In the genomic region with DNA sequence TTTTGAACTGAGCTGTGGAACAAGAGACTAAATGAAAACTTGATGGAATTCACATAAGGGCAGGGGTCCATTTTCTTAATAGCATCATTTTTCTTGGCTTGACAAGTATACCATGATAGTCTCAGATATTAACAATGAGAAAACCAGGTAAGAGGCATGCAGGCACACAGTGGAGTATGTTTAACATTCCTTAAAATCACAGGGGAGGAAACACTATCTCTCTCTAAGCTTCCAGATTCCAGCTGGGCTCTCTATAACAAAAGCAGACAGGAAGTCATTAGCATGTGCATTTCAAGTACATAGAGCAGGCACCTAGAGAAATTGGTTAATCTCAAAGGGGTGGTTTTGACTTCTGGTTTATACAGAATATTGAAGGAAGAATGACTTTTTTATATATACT, we compare ENCODE assay signal across 11 mouse cellular contexts.
"Had no signal": no experiment of that assay in that cellular context is flagged by ENCODE, and none has a peak within 500 bp of the region (broad histone marks: within the 10 kb centered on the region; RNA-seq: fewer than 3 reads in every experiment).

No protein-coding gene starts in this region.

- DNase-seq: kidney, adult 18-20 months; kidney, postnatal 25 days; lung, postnatal 14 days; right cerebral cortex, adult 18-20 months; right cerebral cortex, postnatal 25 days had no signal

- H3K27me3 ChIP-seq: limb, embryonic 15.5 days; liver, embryonic 12.5 days; lung, embryonic 15.5 days; midbrain, embryonic 12.5 days had no signal

- H3K4me2 ChIP-seq: limb, embryonic 15.5 days; liver, embryonic 12.5 days; lung, embryonic 15.5 days; midbrain, embryonic 12.5 days had no signal

- ATAC-seq: liver, embryonic 12.5 days; midbrain, embryonic 16.5 days had no signal

- H3K4me3 ChIP-seq: left cerebral cortex, adult 2 months; limb, embryonic 15.5 days; liver, embryonic 12.5 days; lung, embryonic 15.5 days; midbrain, embryonic 12.5 days had no signal

- H3K36me3 ChIP-seq: limb, embryonic 15.5 days; liver, embryonic 12.5 days; lung, embryonic 15.5 days; midbrain, embryonic 12.5 days had no signal

- H3K4me1 ChIP-seq: liver, embryonic 12.5 days; lung, embryonic 15.5 days; midbrain, embryonic 12.5 days had no signal

- H3K9ac ChIP-seq: limb, embryonic 15.5 days; liver, embryonic 12.5 days; lung, embryonic 15.5 days; midbrain, embryonic 12.5 days had no signal

- H3K27ac ChIP-seq: left cerebral cortex, adult 2 months; limb, embryonic 15.5 days; liver, embryonic 12.5 days; lung, embryonic 15.5 days; midbrain, embryonic 12.5 days had no signal

- H3K9me3 ChIP-seq: limb, embryonic 15.5 days; liver, embryonic 12.5 days; lung, embryonic 15.5 days; midbrain, embryonic 12.5 days had no signal
